Mouse (Mus musculus): ENCODE results near the gene Mtnr1a. TPM values are rescaled to one million over a fixed set of nuclear protein-coding genes. Genes with fewer than 3 reads are reported as not detected.

Gene Mtnr1a
- polyA plus RNA-seq, 1 experiment from 2014 or later, result 0.15 TPM

GRCm38 (mm10) chr8:45111820-45112219 is 42.9 kb downstream of the Mtnr1a start:
- Histone ChIP-seq H3K4me2 (ENCODE audit: low read depth) (no peak overlapping the region), H3K36me3 (ENCODE audit: control insufficient read depth, insufficient read depth, low read length) (no peaks in the 10 kb centered on the region), H3K27me3 (ENCODE audit: control insufficient read depth, insufficient read depth, low read length) (no peaks in the 10 kb centered on the region), H3K9me3 (ENCODE audit: control insufficient read depth, low read length) (no peaks in the 10 kb centered on the region), H3K4me1 (ENCODE audit: control insufficient read depth, insufficient read depth, low read length) (no peaks in the 10 kb centered on the region; the same call in 1 of the 2 replicates), H3K4me3 (ENCODE audit: low read depth, low read length) (no peak overlapping the region), H3K27ac (ENCODE audit: low read depth, low read length) (no peak overlapping the region), H3K9ac (ENCODE audit: low read length) (no peak overlapping the region)
- ATAC-seq (ENCODE audit: insufficient read depth, low FRiP score, low TSS enrichment), result no peak
- 86% methylated on average over 5 of the region's 5 CpGs for WGBS
- DNase-seq (ENCODE audit: low spot score), result no peak

GRCm38 (mm10) chr8:45117588-45117987 is 48.7 kb downstream of the Mtnr1a start:
- ATAC-seq (ENCODE audit: insufficient read depth, low FRiP score, low TSS enrichment) (no peak), DNase-seq (ENCODE audit: low spot score) (no peak)
- 89% methylated on average over 3 of the region's 3 CpGs for WGBS
- H3K4me1 ChIP-seq (ENCODE audit: control insufficient read depth, insufficient read depth, low read length), result no peaks in the 10 kb centered on the region
- no peaks in the 10 kb centered on the region for H3K9me3 ChIP-seq (ENCODE audit: control insufficient read depth, low read length)
- H3K4me2 ChIP-seq (ENCODE audit: low read depth), result no peak overlapping the region
- no peaks in the 10 kb centered on the region for H3K36me3 ChIP-seq (ENCODE audit: control insufficient read depth, insufficient read depth, low read length)
- no peak overlapping the region for H3K9ac ChIP-seq (ENCODE audit: low read length)
- no peak overlapping the region for H3K4me3 ChIP-seq (ENCODE audit: low read depth, low read length)
- no peak overlapping the region for H3K27ac ChIP-seq (ENCODE audit: low read depth, low read length)
- H3K27me3 ChIP-seq (ENCODE audit: control insufficient read depth, insufficient read depth, low read length), result no peaks in the 10 kb centered on the region

GRCm38 (mm10) chr8:45125680-45126079 is 56.7 kb downstream of the Mtnr1a start:
- Histone ChIP-seq H3K36me3 (ENCODE audit: control insufficient read depth, insufficient read depth, low read length) (no peaks in the 10 kb centered on the region), H3K9me3 (ENCODE audit: control insufficient read depth, low read length) (no peaks in the 10 kb centered on the region), H3K27ac (ENCODE audit: low read depth, low read length) (no peak overlapping the region), H3K4me1 (ENCODE audit: control insufficient read depth, insufficient read depth, low read length) (no peaks in the 10 kb centered on the region), H3K4me2 (ENCODE audit: low read depth) (no peak overlapping the region), H3K27me3 (ENCODE audit: control insufficient read depth, insufficient read depth, low read length) (no peaks in the 10 kb centered on the region), H3K4me3 (ENCODE audit: low read depth, low read length) (no peak overlapping the region), H3K9ac (ENCODE audit: low read length) (no peak overlapping the region)
- no peak for DNase-seq (ENCODE audit: low spot score)
- WGBS, result 77% methylated on average over 5 of the region's 5 CpGs
- ATAC-seq (ENCODE audit: insufficient read depth, low FRiP score, low TSS enrichment), result no peak

Other genes starting within 250 kb of the Mtnr1a start
- gene Fat1, start 133.7 kb upstream of the Mtnr1a start, polyA plus RNA-seq (2014; fragmentation: Nextera tagmentation; extraction: Ambion mirVana), result 23.3 and 23.4 TPM in 2 replicates
- not detected in 2 replicates for gene F11, start 192.9 kb downstream of the Mtnr1a start, polyA plus RNA-seq (2014; fragmentation: Nextera tagmentation; extraction: Ambion mirVana)
- gene Klkb1, start 225.7 kb downstream of the Mtnr1a start, polyA plus RNA-seq (2014; fragmentation: Nextera tagmentation; extraction: Ambion mirVana), result not detected in 2 replicates
- not detected in 2 replicates for gene Gm45753, start 239.3 kb downstream of the Mtnr1a start, polyA plus RNA-seq (2014; fragmentation: Nextera tagmentation; extraction: Ambion mirVana)